ENCODE assay signal across 30 mouse cellular contexts in genomic region chr6:17337724-17338123, GRCm38 (mm10). TPM values are rescaled to one million over a fixed set of nuclear protein-coding genes. Genes with fewer than 3 reads are reported as not detected.
DNase-seq lines count a peak whose midpoint lies in the region; ATAC-seq and TF ChIP-seq lines count a peak whose summit lies in the region.
"Had no signal": no experiment of that assay in that cellular context is flagged by ENCODE, and none has a peak within 500 bp of the region (broad histone marks: within the 10 kb centered on the region; RNA-seq: fewer than 3 reads in every experiment).

No protein-coding gene starts in this region.

- DNase-seq in frontal cortex, postnatal 25 days (ENCODE audit: low spot score in 2 of 2) = no peak
- peak; percentile 14 for DNase-seq in left cerebral cortex, adult 11 months (ENCODE audit: low spot score)
- no peak for DNase-seq in left cerebral cortex, postnatal 36 days (ENCODE audit: low spot score in 2 of 2)
- peak; percentile 34 for DNase-seq in brain, adult 2 months (ENCODE audit: low read depth, low spot score)
- DNase-seq in stomach, postnatal 0 days (ENCODE audit: low spot score) = no peak
- DNase-seq: adrenal gland, adult 8-10 months; adrenal gland, postnatal 14 days; adrenal gland, postnatal 36 days; B cell, adult 2 months; cerebellum, adult 11 months; cerebellum, adult 18-20 months; cerebellum, adult 8-10 months; cerebellum, adult 9-11 months; cerebellum, postnatal 14 days; cerebellum, postnatal 36 days; embryo, embryonic 11 days had no signal

- intact Hi-C loops in left cerebral cortex, postnatal 36 days (cut with DNase I) = no loop called here

- H3K9me3 ChIP-seq in stomach, postnatal 0 days (ENCODE audit: control insufficient read depth, low read length) = no peaks in the 10 kb centered on the region
- H3K9me3 ChIP-seq: embryonic facial prominence, embryonic 13.5 days; embryonic facial prominence, embryonic 15.5 days; forebrain, embryonic 10.5 days; forebrain, embryonic 12.5 days; G1E had no signal

- 94% methylated on average over 2 of the region's 2 CpGs for WGBS in stomach, postnatal 0 days

- H3K4me3 ChIP-seq in stomach, postnatal 0 days (ENCODE audit: low read depth, low read length) = no peak overlapping the region
- H3K4me3 ChIP-seq: embryonic facial prominence, embryonic 13.5 days; embryonic facial prominence, embryonic 15.5 days; erythroblast, embryonic 14.5 days; forebrain, embryonic 10.5 days; forebrain, embryonic 12.5 days had no signal

- ATAC-seq in frontal cortex, adult (ENCODE audit: low TSS enrichment) = peak; percentile 88
- no peak for ATAC-seq in stomach, postnatal 0 days (ENCODE audit: low FRiP score, low TSS enrichment)
- ATAC-seq: activated CD4-positive, CD25-positive, alpha-beta regulatory T cell, adult 4 months; CD4-positive, CD25-positive, alpha-beta regulatory T cell, adult 4 months; forebrain, embryonic 14.5 days; forebrain, embryonic 16.5 days; Patski had no signal

- no peaks in the 10 kb centered on the region for H3K27me3 ChIP-seq in stomach, postnatal 0 days (ENCODE audit: control insufficient read depth, insufficient read depth, low read length)
- H3K27me3 ChIP-seq: CH12.LX; embryonic facial prominence, embryonic 13.5 days; embryonic facial prominence, embryonic 15.5 days; forebrain, embryonic 12.5 days; Patski had no signal

- H3K36me3 ChIP-seq in stomach, postnatal 0 days (ENCODE audit: control insufficient read depth, insufficient read depth, low read length) = no peaks in the 10 kb centered on the region
- H3K36me3 ChIP-seq: embryonic facial prominence, embryonic 13.5 days; forebrain, embryonic 10.5 days; forebrain, embryonic 12.5 days; G1E had no signal

- TF ChIP-seq EP300 in stomach, postnatal 0 days (optimal IDR thresholded peaks at IDR 0.05) = no peak

- no peak overlapping the region for H3K27ac ChIP-seq in stomach, postnatal 0 days (replicated peaks)
- H3K27ac ChIP-seq: embryonic facial prominence, embryonic 13.5 days; embryonic facial prominence, embryonic 15.5 days; forebrain, embryonic 10.5 days; forebrain, embryonic 12.5 days had no signal

- no peak overlapping the region for H3K4me2 ChIP-seq in stomach, postnatal 0 days (replicated peaks; ENCODE audit: low read depth)
- H3K4me2 ChIP-seq: embryonic facial prominence, embryonic 13.5 days; embryonic facial prominence, embryonic 15.5 days; forebrain, embryonic 12.5 days had no signal

- no peak overlapping the region for H3K9ac ChIP-seq in stomach, postnatal 0 days (ENCODE audit: low read length)
- H3K9ac ChIP-seq: embryonic facial prominence, embryonic 13.5 days; embryonic facial prominence, embryonic 15.5 days; forebrain, embryonic 12.5 days had no signal

- no peaks in the 10 kb centered on the region for H3K4me1 ChIP-seq in stomach, postnatal 0 days (replicated peaks; ENCODE audit: control insufficient read depth, insufficient read depth)
- H3K4me1 ChIP-seq: embryonic facial prominence, embryonic 13.5 days; embryonic facial prominence, embryonic 15.5 days; forebrain, embryonic 12.5 days had no signal

- no peak for TF ChIP-seq CTCF in stomach, postnatal 0 days (IDR thresholded peaks at IDR 0.05; ENCODE audit: low read depth)

RNA-seq across cellular contexts. Expression of gene Cav1, which starts 31.6 kb away (rescaled TPM):
- total RNA-seq in left cerebral cortex, postnatal 36 days (2021) = 10 to 100 TPM; 15.5 to 20.0 TPM
- 324 and 346 TPM in 2 replicates for polyA plus RNA-seq in stomach, postnatal 0 days (2015; fragmentation: Nextera tagmentation; extraction: Ambion mirVana)
- total RNA-seq: CH12.LX; common myeloid progenitor, adult 5-6 weeks; G1E had no signal
- polyA plus RNA-seq: activated CD4-positive, CD25-positive, alpha-beta regulatory T cell, adult 4 months; CD4-positive, CD25-positive, alpha-beta regulatory T cell, adult 4 months; erythroblast, embryonic 14.5 days; G1E had no signal

RNA-seq across cellular contexts. Expression of gene Cav2, which starts 56.7 kb away (rescaled TPM):
- 10 to 100 TPM; 32.9 to 33.3 TPM for total RNA-seq in left cerebral cortex, postnatal 36 days (2021)
- 62.7 and 63.5 TPM in 2 replicates for polyA plus RNA-seq in stomach, postnatal 0 days (2015; fragmentation: Nextera tagmentation; extraction: Ambion mirVana)
- polyA plus RNA-seq: erythroblast, embryonic 14.5 days; G1E had no signal

Comparison
In these comparisons a context has a peak if more than half of its experiments do, and no peak if none do; other contexts are left out.
1. DNase-seq: peak in left cerebral cortex, adult 11 months (single experiment) and brain, adult 2 months (single experiment); none in frontal cortex, postnatal 25 days (0 of 2), left cerebral cortex, postnatal 36 days (0 of 2) and stomach, postnatal 0 days (single experiment).